In genomic region chr13:35807016-35807415, GRCm38 (mm10) we compare ENCODE assay signal across 11 mouse cellular contexts.
DNase-seq lines count a peak whose midpoint lies in the region; ATAC-seq and TF ChIP-seq lines count a peak whose summit lies in the region.
"Had no signal": no experiment of that assay in that cellular context is flagged by ENCODE, and none has a peak within 500 bp of the region (broad histone marks: within the 10 kb centered on the region; RNA-seq: fewer than 3 reads in every experiment).

No protein-coding gene starts in this region.

- H3K36me3 ChIP-seq in intestine, postnatal 0 days (ENCODE audit: control insufficient read depth, insufficient read depth) = no peaks in the 10 kb centered on the region
- H3K36me3 ChIP-seq in intestine, embryonic 16.5 days (ENCODE audit: control insufficient read depth, insufficient read depth, low read length) = no peaks in the 10 kb centered on the region
- H3K36me3 ChIP-seq in CH12.LX (replicated peaks in 1 of 2; ENCODE audit: control insufficient read depth in 1 of 2, insufficient read depth in 1 of 2, low read length in 1 of 2) (peaks cover 0 to 20% of the 10 kb centered on the region in 2 experiments), G1E (replicated peaks) (peaks cover 83% of the 10 kb centered on the region)

- no peaks in the 10 kb centered on the region for H3K4me1 ChIP-seq in intestine, postnatal 0 days (replicated peaks; ENCODE audit: control insufficient read depth, insufficient read depth, low read length)
- H3K4me1 ChIP-seq in intestine, embryonic 16.5 days (ENCODE audit: control insufficient read depth, insufficient read depth, low read length) = peaks cover 3% of the 10 kb centered on the region; the same call in 1 of the 2 replicates
- H3K4me1 ChIP-seq in CH12.LX (ENCODE audit: control insufficient read depth in 1 of 2, insufficient read depth in 2 of 2) = peaks cover 20 to 48% of the 10 kb centered on the region in 2 experiments
- peaks cover 68% of the 10 kb centered on the region for H3K4me1 ChIP-seq in G1E (ENCODE audit: insufficient read depth, low read depth, low read length)

- no peak for TF ChIP-seq POLR2A in CH12.LX (IDR thresholded peaks at IDR 0.05; ENCODE audit: low read depth, low read length)

- in situ Hi-C loops in CH12.LX (cut with MboI; ENCODE audit: low pct_ligation_motif_present, low pct_unique_long_range_greater_than_20kb, low sequenced_read_pairs) = no loop called here

- H3K9ac ChIP-seq in intestine, postnatal 0 days (ENCODE audit: low read depth, low read length) = no peak overlapping the region
- no peak overlapping the region for H3K9ac ChIP-seq in intestine, embryonic 16.5 days (ENCODE audit: low read depth, low read length)
- no peak overlapping the region for H3K9ac ChIP-seq in CH12.LX (ENCODE audit: insufficient read depth, low read depth)

- H3K9me3 ChIP-seq in intestine, postnatal 0 days (ENCODE audit: control insufficient read depth) = no peaks in the 10 kb centered on the region
- no peaks in the 10 kb centered on the region for H3K9me3 ChIP-seq in intestine, embryonic 16.5 days (ENCODE audit: control insufficient read depth, low read length)
- H3K9me3 ChIP-seq in CH12.LX (replicated peaks; ENCODE audit: low read length) = peaks cover 4% of the 10 kb centered on the region
- 0 out of 2 replicates have a peak, but pooled peaks cover 4% of the 10 kb centered on the region for H3K9me3 ChIP-seq in G1E (replicated peaks)

- no peak overlapping the region for H3K4me2 ChIP-seq in intestine, postnatal 0 days (replicated peaks; ENCODE audit: low read depth)
- no peak overlapping the region for H3K4me2 ChIP-seq in intestine, embryonic 16.5 days (ENCODE audit: low read depth, low read length)
- H3K4me2 ChIP-seq in CH12.LX (ENCODE audit: insufficient read depth, low read depth, poor library complexity, severe bottlenecking) = no peak overlapping the region

- no peak; the same call in 1 of the 2 replicates for TF ChIP-seq RAD21 in CH12.LX (IDR thresholded peaks at IDR 0.05; ENCODE audit: low read depth, low read length)

- H3K79me2 ChIP-seq in CH12.LX (replicated peaks; ENCODE audit: control insufficient read depth, extremely low read depth, insufficient read depth, poor library complexity, severe bottlenecking) = peaks cover 2% of the 10 kb centered on the region

- TF ChIP-seq CTCF in intestine, postnatal 0 days (IDR thresholded peaks at IDR 0.05; ENCODE audit: low read depth) = peak; percentile 51
- TF ChIP-seq CTCF in CH12.LX (conservative IDR thresholded peaks at IDR 0.05 in 1 of 2, IDR thresholded peaks at IDR 0.05 in 1 of 2; ENCODE audit: low read depth in 2 of 2, low read length in 2 of 2) = peak; percentile 31 to 39; a peak in 2 of 4 replicates
- peak; percentile 32 for TF ChIP-seq CTCF in G1E (IDR thresholded peaks at IDR 0.05; ENCODE audit: low read depth, low read length)

- WGBS in intestine, postnatal 0 days = 96% methylated on average over 7 of the region's 7 CpGs
- 97% methylated on average over 7 of the region's 7 CpGs for WGBS in intestine, embryonic 16.5 days

- no peak for ATAC-seq in intestine, postnatal 0 days
- no peak for ATAC-seq in intestine, embryonic 16.5 days
- no peak for ATAC-seq in G1E (ENCODE audit: extremely low read depth, insufficient number of reproducible peaks, low FRiP score, poor library complexity, severe bottlenecking)

- H3K27me3 ChIP-seq in intestine, postnatal 0 days (replicated peaks; ENCODE audit: control insufficient read depth, insufficient read depth, low read length) = no peaks in the 10 kb centered on the region
- H3K27me3 ChIP-seq in intestine, embryonic 16.5 days (replicated peaks; ENCODE audit: control insufficient read depth, insufficient read depth, low read length) = no peaks in the 10 kb centered on the region
- H3K27me3 ChIP-seq in CH12.LX (replicated peaks) (no peaks in the 10 kb centered on the region), G1E (ENCODE audit: insufficient read depth, low read length) (no peaks in the 10 kb centered on the region)

- no peak for TF ChIP-seq EP300 in CH12.LX (IDR thresholded peaks at IDR 0.05; ENCODE audit: low read length)

- DNase-seq in CH12.LX (ENCODE audit: extremely low read depth) (no peak), G1E (ENCODE audit: low spot score) (no peak)
- peak; percentile 27 for DNase-seq in induced T-regulatory cell, adult 2 months (ENCODE audit: low read depth)
- DNase-seq in right cerebral cortex, adult 18-20 months = no peak
- no peak for DNase-seq in gastrocnemius, adult 8-10 months (ENCODE audit: low spot score in 2 of 2)
- no peak for DNase-seq in kidney, postnatal 10 days
- DNase-seq: adrenal gland, adult 8-10 months; kidney, adult 9 months had no signal

- dilution Hi-C loops in CH12.LX (cut with MboI; ENCODE audit: extremely low pct_ligation_motif_present, extremely low pct_unique_long_range_greater_than_20kb, low sequenced_read_pairs) = no loop called here

- H3K27ac ChIP-seq in intestine, postnatal 0 days (ENCODE audit: low read depth, low read length) = no peak overlapping the region
- H3K27ac ChIP-seq in intestine, embryonic 16.5 days (ENCODE audit: low read length) = no peak overlapping the region
- H3K27ac ChIP-seq in CH12.LX (ENCODE audit: insufficient read depth, low read depth) = no peak overlapping the region

- H3K4me3 ChIP-seq in intestine, postnatal 0 days (ENCODE audit: low read depth, low read length) = no peak overlapping the region
- no peak overlapping the region for H3K4me3 ChIP-seq in intestine, embryonic 16.5 days (ENCODE audit: low read length)
- H3K4me3 ChIP-seq in CH12.LX (replicated peaks in 1 of 3; ENCODE audit: low read depth in 2 of 3, low read length in 2 of 3, poor library complexity in 1 of 3) (no peak overlapping the region), G1E (ENCODE audit: low read depth, low read length) (no peak overlapping the region)
- H3K4me3 ChIP-seq: forebrain, embryonic 10.5 days had no signal

TF ChIP-seq in CH12.LX, 34 proteins besides CTCF, POLR2A, EP300 and RAD21:
- TF ChIP-seq MYC (IDR thresholded peaks at IDR 0.05; ENCODE audit: low read depth, low read length) (no peak), CHD1 (IDR thresholded peaks at IDR 0.05; ENCODE audit: low read depth, low read length) (no peak), CHD2 (IDR thresholded peaks at IDR 0.05; ENCODE audit: low read length) (no peak), UBTF (IDR thresholded peaks at IDR 0.05; ENCODE audit: low read depth, low read length) (no peak), GABPA (IDR thresholded peaks at IDR 0.05; ENCODE audit: insufficient replicate concordance, low read depth, low read length) (no peak), E2F4 (IDR thresholded peaks at IDR 0.05; ENCODE audit: insufficient replicate concordance, low read depth, low read length) (no peak), PAX5 (IDR thresholded peaks at IDR 0.05; ENCODE audit: low read length) (no peak), JUN (IDR thresholded peaks at IDR 0.05; ENCODE audit: insufficient read depth, low read depth, low read length) (no peak), KAT2A (IDR thresholded peaks at IDR 0.05; ENCODE audit: insufficient replicate concordance, low read length) (no peak), ZNF384 (IDR thresholded peaks at IDR 0.05; ENCODE audit: low read depth, low read length) (no peak), USF2 (conservative IDR thresholded peaks at IDR 0.05; ENCODE audit: low read depth, low read length) (no peak), MXI1 (IDR thresholded peaks at IDR 0.05; ENCODE audit: low read depth, low read length) (no peak), NELFE (IDR thresholded peaks at IDR 0.05; ENCODE audit: low read depth, low read length) (no peak), ETS1 (conservative IDR thresholded peaks at IDR 0.05; ENCODE audit: low read depth, low read length) (no peak), JUND (conservative IDR thresholded peaks at IDR 0.05; ENCODE audit: low read depth, low read length) (no peak)
